Mouse (Mus musculus): ENCODE data around the gene Rgs21. TPM values are rescaled to one million over a fixed set of nuclear protein-coding genes. Genes with fewer than 3 reads are reported as not detected.

Gene Rgs21
- polyA plus RNA-seq (2016; fragmentation: Nextera tagmentation; extraction: Ambion mirVana), result not detected in 2 replicates

DNA sequence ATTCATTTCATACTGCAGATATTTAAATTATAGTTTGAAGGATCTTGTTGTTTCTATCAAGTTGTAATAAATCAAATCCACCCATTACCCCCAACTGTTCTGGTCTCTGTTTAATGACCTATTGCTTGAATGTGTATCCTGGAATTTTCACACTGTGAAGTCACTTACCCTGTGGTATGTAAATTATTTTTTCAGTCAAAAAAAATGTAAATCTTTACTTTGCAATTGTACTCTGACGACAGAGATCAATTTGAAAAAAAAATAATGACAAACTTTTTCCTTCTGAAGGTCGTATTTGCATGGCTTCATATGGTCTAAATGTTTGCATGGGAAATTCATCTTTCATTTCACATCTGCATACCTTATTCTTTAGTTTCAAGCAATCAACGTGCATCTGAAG lies at the start of gene Rgs21:
Rgs21 (minus strand) TSS at position 101 of the 400 bp plus-strand sequence.
- Histone ChIP-seq H3K36me3 (replicated peaks) (no peaks in the 10 kb centered on the region), H3K27ac (replicated peaks) (no peak within 1 kb of the TSS), H3K4me3 (no peak within 1 kb of the TSS), H3K4me1 (no peaks in the 10 kb centered on the region), H3K27me3 (replicated peaks; ENCODE audit: low read depth, poor library complexity, severe bottlenecking) (no peaks in the 10 kb centered on the region), H3K9me3 (no peaks in the 10 kb centered on the region)
- DNase-seq (ENCODE audit: low spot score), result no peak
- WGBS, result 70% methylated on average over 3 of the region's 3 CpGs

GRCm38 (mm10) chr1:144604071-144604470 lies 36.6 kb upstream of the Rgs21 start:
- Histone ChIP-seq H3K27me3 (replicated peaks; ENCODE audit: low read depth, poor library complexity, severe bottlenecking) (no peaks in the 10 kb centered on the region), H3K36me3 (replicated peaks) (no peaks in the 10 kb centered on the region), H3K4me1 (no peaks in the 10 kb centered on the region), H3K27ac (replicated peaks) (no peak overlapping the region), H3K4me3 (no peak overlapping the region), H3K9me3 (no peaks in the 10 kb centered on the region)
- DNase-seq (ENCODE audit: low spot score), result no peak
- WGBS, result 93% methylated on average over 1 of the region's 1 CpGs

DNA sequence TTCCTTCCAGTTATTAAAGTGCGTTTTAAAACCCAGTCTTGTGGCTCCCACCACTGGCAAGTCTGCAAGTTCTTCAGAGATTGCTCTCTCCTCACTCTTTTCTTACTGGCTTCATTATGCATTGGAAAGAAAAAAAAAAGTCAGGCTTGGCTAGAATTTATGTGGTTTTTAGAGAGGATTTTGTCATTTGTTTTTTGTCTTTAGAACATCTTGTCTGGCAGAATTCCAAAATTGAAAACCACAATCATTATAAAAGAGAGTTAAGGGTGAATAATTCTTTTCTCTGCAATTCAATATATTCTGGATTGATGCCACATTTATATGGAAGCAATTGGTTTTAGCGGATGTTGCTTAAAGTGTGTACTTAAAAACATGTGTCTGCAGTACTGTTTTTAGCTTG lies 35.5 kb upstream of the Rgs21 start:
- DNase-seq (ENCODE audit: low spot score), result no peak
- H3K27me3 ChIP-seq (replicated peaks; ENCODE audit: low read depth, poor library complexity, severe bottlenecking), result no peaks in the 10 kb centered on the region
- 90% methylated on average over 2 of the region's 2 CpGs for WGBS

DNA sequence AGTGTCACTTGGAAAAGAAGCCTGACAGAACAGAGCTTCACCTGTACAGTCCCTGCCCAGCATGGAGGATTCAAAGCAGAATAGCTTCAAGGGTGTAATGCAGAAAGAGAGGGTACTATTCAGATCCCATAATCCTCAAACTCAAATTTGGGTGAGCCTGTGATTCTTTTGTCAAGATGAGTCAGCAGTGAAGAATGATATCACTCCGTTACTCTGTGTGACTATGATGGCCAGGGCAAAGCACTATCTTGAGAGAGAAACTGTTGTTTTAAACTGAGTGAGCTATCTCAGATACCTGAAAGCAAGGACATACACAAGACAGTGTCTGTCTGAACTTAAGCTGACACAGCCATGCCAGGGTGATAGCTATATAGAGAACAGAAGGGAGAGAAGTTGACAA lies 11.9 kb upstream of the Rgs21 start:
- no peak for DNase-seq (ENCODE audit: low spot score)
- H3K4me3 ChIP-seq, result no peak overlapping the region
- no peaks in the 10 kb centered on the region for H3K9me3 ChIP-seq
- no peaks in the 10 kb centered on the region for H3K4me1 ChIP-seq
- H3K27me3 ChIP-seq (replicated peaks; ENCODE audit: low read depth, poor library complexity, severe bottlenecking), result no peaks in the 10 kb centered on the region
- WGBS, result 79% methylated on average over 1 of the region's 1 CpGs
- H3K27ac ChIP-seq (replicated peaks), result no peak overlapping the region
- H3K36me3 ChIP-seq (replicated peaks), result no peaks in the 10 kb centered on the region

More for the DNA sequence above, 35.5 kb upstream of the Rgs21 start:
- Histone ChIP-seq H3K4me1 (no peaks in the 10 kb centered on the region), H3K27ac (replicated peaks) (no peak overlapping the region), H3K9me3 (no peaks in the 10 kb centered on the region), H3K36me3 (replicated peaks) (no peaks in the 10 kb centered on the region), H3K4me3 (no peak overlapping the region)

DNA sequence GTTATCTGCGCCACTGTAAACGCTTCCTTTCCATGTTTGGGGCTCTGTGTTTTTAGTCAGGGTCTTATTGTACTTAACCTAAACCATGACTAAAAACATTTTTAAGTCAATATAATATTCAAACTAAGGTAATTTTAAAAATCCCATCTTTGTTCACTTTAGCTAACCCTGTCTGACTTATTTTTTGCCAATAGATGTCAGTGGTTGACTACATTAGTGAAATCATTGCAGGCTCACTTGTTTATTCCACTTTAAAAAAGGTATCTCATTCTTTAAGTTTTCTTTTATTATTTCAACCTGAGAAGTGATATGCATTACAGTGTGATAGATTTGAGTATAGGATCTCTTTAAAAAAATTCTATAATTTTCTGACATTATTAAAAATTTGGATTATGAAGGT lies 5.5 kb upstream of the Rgs21 start:
- Histone ChIP-seq H3K36me3 (replicated peaks) (no peaks in the 10 kb centered on the region), H3K4me1 (no peaks in the 10 kb centered on the region), H3K4me3 (no peak overlapping the region), H3K27me3 (replicated peaks; ENCODE audit: low read depth, poor library complexity, severe bottlenecking) (no peaks in the 10 kb centered on the region), H3K9me3 (no peaks in the 10 kb centered on the region), H3K27ac (replicated peaks) (no peak overlapping the region)
- DNase-seq (ENCODE audit: low spot score), result no peak
- WGBS, result 94% methylated on average over 2 of the region's 2 CpGs

DNA sequence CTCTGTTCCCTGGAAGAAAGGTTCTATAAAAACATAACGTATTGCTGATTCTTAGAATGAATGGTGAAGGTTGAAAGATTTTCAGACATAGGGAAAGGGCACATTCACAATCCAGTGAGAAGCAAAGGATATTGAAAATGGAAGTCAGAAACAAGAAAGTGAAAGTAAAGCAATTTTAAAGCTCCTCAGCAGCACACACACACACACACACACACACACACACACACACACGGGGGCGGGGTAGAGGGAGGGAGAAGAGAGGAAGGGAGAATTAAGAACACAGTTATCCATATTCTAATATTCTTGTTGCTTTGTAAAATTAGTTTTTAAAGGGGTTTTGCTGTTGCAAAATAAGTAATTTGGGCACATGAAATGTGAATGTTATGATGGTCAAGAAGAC lies 2.4 kb upstream of the Rgs21 start:
- Histone ChIP-seq H3K27ac (replicated peaks) (no peak overlapping the region), H3K36me3 (replicated peaks) (no peaks in the 10 kb centered on the region), H3K4me3 (no peak overlapping the region), H3K27me3 (replicated peaks; ENCODE audit: low read depth, poor library complexity, severe bottlenecking) (no peaks in the 10 kb centered on the region), H3K4me1 (no peaks in the 10 kb centered on the region), H3K9me3 (no peaks in the 10 kb centered on the region)
- 85% methylated on average over 3 of the region's 3 CpGs for WGBS
- no peak for DNase-seq (ENCODE audit: low spot score)

DNA sequence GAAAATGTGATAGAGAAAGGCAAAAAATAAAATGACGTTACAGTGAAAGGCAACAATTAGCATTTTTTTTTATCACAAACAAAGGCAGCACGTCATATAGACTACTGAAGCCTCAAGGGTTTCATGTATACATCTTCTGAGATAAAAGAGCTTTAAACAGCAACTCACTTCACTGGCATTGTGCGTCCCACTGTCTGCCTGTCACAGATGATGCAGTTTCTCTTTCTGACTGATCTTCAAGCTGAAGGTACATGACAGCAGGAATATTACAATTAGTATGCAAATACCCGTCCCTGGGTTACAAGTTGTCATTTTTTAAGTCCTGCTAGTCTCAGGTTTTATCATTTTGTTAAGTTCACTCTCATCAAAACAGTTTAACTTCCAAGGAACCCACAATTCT lies 22.3 kb downstream of the Rgs21 start:
- no peaks in the 10 kb centered on the region for H3K4me1 ChIP-seq
- no peak for DNase-seq (ENCODE audit: low spot score)
- no peaks in the 10 kb centered on the region for H3K27me3 ChIP-seq (replicated peaks; ENCODE audit: low read depth, poor library complexity, severe bottlenecking)
- 83% methylated on average over 4 of the region's 4 CpGs for WGBS
- H3K27ac ChIP-seq (replicated peaks), result no peak overlapping the region
- no peaks in the 10 kb centered on the region for H3K36me3 ChIP-seq (replicated peaks)
- no peaks in the 10 kb centered on the region for H3K9me3 ChIP-seq
- H3K4me3 ChIP-seq, result no peak overlapping the region

- DNase-seq (ENCODE audit: low spot score), result no peak
Measured at GRCm38 (mm10) chr1:144544497-144544961, 22.9 kb downstream of the Rgs21 start.

GRCm38 (mm10) chr1:144531746-144532145 lies 35.7 kb downstream of the Rgs21 start:
- Histone ChIP-seq H3K27me3 (replicated peaks; ENCODE audit: low read depth, poor library complexity, severe bottlenecking) (no peaks in the 10 kb centered on the region), H3K4me1 (no peaks in the 10 kb centered on the region), H3K27ac (replicated peaks) (no peak overlapping the region), H3K9me3 (no peaks in the 10 kb centered on the region), H3K36me3 (replicated peaks) (no peaks in the 10 kb centered on the region), H3K4me3 (no peak overlapping the region)
- WGBS, result 86% methylated on average over 1 of the region's 1 CpGs
- no peak for DNase-seq (ENCODE audit: low spot score)

More at GRCm38 (mm10) chr1:144544497-144544961, 22.9 kb downstream of the Rgs21 start:
- 80% methylated on average over 6 of the region's 6 CpGs for WGBS
- H3K27me3 ChIP-seq (replicated peaks; ENCODE audit: low read depth, poor library complexity, severe bottlenecking), result no peaks in the 10 kb centered on the region
- H3K4me3 ChIP-seq, result no peak overlapping the region
- no peak overlapping the region for H3K27ac ChIP-seq (replicated peaks)
- no peaks in the 10 kb centered on the region for H3K9me3 ChIP-seq
- H3K36me3 ChIP-seq (replicated peaks), result no peaks in the 10 kb centered on the region
- no peaks in the 10 kb centered on the region for H3K4me1 ChIP-seq

DNA sequence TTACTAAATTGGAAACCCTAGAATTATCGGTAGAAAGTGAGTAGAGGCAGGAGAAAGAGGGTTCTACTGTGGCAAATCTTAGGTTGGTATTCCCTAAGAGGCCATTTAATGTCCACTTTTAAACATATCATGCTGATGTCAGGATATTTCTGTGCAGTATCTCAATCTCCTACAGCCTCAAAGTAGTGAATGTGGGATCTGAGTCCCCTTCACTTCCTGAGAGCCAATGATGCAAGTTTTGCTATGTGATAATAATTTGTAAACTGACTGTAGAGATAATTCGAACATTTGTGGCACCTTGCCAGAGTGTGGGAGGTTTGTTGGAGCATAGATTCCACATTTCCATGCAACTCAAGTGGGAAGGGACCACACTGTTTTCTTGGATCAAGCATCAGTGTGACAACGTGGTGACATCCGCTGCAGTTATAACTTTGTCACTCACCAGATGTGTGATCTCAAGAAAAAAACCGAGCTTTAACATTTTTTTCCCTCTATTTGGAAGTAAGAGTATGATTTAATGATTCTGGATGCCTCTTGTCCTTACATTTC lies 49.5 kb downstream of the Rgs21 start:
- Histone ChIP-seq H3K4me1 (no peaks in the 10 kb centered on the region), H3K9me3 (no peaks in the 10 kb centered on the region), H3K27me3 (replicated peaks; ENCODE audit: low read depth, poor library complexity, severe bottlenecking) (no peaks in the 10 kb centered on the region), H3K36me3 (replicated peaks) (no peaks in the 10 kb centered on the region), H3K27ac (replicated peaks) (no peak overlapping the region), H3K4me3 (no peak overlapping the region)
- DNase-seq (ENCODE audit: low spot score), result no peak
- 87% methylated on average over 5 of the region's 5 CpGs for WGBS

DNA sequence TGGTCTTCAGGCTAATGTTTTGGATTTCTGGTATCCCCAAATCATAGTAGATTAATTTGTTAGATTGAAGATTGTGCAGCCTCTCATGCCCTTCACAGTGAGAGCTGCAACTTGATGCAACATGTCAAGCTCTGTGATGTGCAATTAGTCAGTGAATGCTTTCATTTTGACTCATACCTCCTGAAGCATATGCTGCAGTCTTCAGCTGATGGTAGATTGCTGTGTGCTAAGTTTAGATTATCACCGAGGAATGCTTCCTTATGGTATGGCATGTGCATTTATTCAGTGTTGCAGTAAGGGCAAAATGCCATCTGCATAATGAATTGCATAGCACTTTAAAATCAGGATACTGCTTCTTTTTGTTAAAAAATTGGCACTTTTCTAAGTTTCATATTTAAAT lies 65.2 kb downstream of the Rgs21 start:
- Histone ChIP-seq H3K9me3 (no peaks in the 10 kb centered on the region), H3K27ac (replicated peaks) (no peak overlapping the region), H3K36me3 (replicated peaks) (no peaks in the 10 kb centered on the region), H3K4me1 (no peaks in the 10 kb centered on the region), H3K4me3 (no peak overlapping the region), H3K27me3 (replicated peaks; ENCODE audit: low read depth, poor library complexity, severe bottlenecking) (no peaks in the 10 kb centered on the region)
- no peak for DNase-seq (ENCODE audit: low spot score)
- 87% methylated on average over 1 of the region's 1 CpGs for WGBS

DNA sequence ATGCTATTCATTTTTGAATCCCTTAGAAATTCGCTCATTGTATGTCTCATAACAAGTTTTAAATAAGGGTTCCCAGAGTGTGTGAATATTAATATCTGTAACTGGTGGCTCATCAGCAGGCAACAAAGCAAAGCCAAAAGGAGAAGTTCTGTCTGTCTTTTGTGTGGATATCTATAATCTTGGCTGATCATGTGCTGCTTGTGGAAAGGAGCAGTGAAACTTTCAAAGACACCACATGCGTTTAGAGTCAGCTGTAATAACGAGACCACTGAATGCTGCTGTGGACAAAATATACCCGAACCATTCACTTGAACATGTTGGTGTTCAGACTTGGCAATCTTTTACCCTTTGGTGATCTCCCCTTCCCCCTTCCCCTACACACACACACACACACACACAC lies 67.0 kb downstream of the Rgs21 start:
- Histone ChIP-seq H3K9me3 (no peaks in the 10 kb centered on the region), H3K4me1 (no peaks in the 10 kb centered on the region), H3K27me3 (replicated peaks; ENCODE audit: low read depth, poor library complexity, severe bottlenecking) (no peaks in the 10 kb centered on the region), H3K36me3 (replicated peaks) (no peaks in the 10 kb centered on the region), H3K27ac (replicated peaks) (no peak overlapping the region), H3K4me3 (no peak overlapping the region)
- DNase-seq (ENCODE audit: low spot score), result no peak
- WGBS, result 89% methylated on average over 4 of the region's 4 CpGs

DNA sequence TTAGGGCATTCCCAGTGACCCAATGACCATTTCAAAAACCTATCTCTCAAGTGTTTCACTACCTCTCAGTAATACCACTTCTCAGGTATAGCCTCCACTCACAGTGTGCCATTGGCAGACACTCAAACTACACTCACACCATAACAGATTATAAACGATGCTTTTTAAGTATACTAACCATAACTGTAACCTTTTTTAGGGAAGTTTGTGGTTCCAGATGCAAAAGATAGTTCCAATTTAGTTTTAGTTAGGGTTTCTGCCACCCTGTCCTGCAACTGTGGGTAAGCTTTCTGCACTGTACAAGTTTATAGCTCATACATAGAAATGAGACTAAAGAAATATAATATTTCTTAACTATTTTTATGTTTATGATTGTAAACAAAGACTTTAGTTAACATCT lies 67.7 kb downstream of the Rgs21 start:
- H3K36me3 ChIP-seq (replicated peaks), result no peaks in the 10 kb centered on the region
- H3K27ac ChIP-seq (replicated peaks), result no peak overlapping the region
- 81% methylated on average over 1 of the region's 1 CpGs for WGBS
- H3K9me3 ChIP-seq, result no peaks in the 10 kb centered on the region
- no peaks in the 10 kb centered on the region for H3K27me3 ChIP-seq (replicated peaks; ENCODE audit: low read depth, poor library complexity, severe bottlenecking)
- DNase-seq (ENCODE audit: low spot score), result no peak
- H3K4me3 ChIP-seq, result no peak overlapping the region
- H3K4me1 ChIP-seq, result no peaks in the 10 kb centered on the region

- H3K36me3 ChIP-seq (replicated peaks), result no peaks in the 10 kb centered on the region
- DNase-seq (ENCODE audit: low spot score), result no peak
- H3K9me3 ChIP-seq, result no peaks in the 10 kb centered on the region
- H3K27ac ChIP-seq (replicated peaks), result no peak overlapping the region
- no peak overlapping the region for H3K4me3 ChIP-seq
- H3K4me1 ChIP-seq, result no peaks in the 10 kb centered on the region
- H3K27me3 ChIP-seq (replicated peaks; ENCODE audit: low read depth, poor library complexity, severe bottlenecking), result no peaks in the 10 kb centered on the region
Measured at GRCm38 (mm10) chr1:144498725-144499124, 68.7 kb downstream of the Rgs21 start.

All from embryonic facial prominence, embryonic 10.5 days (tissue).